Mouse (Mus musculus) cerebellum, adult 2 months (tissue): Measurements from ENCODE around the gene Tbc1d1. TPM values are rescaled to one million over a fixed set of nuclear protein-coding genes. Genes with fewer than 3 reads are reported as not detected.

Experiments
- DNase-seq, 2 experiments: peaks; one replicate each; pipeline ENCODE4 v3.0.0; 2021
- H3K27ac ChIP-seq: fragments of 200-500 bp; 2 replicates; pipeline ENCODE4 v1.5.1; 2012; ENCODE audit warnings: low read length, control low read depth, inconsistent platforms; ENCODE audit not compliant: insufficient read depth
- H3K27me3 ChIP-seq: fragments of 200-500 bp; 2 replicates; pipeline ENCODE4 v1.6.1; 2012; ENCODE audit warnings: inconsistent platforms, mild to moderate bottlenecking, low read length, moderate library complexity; ENCODE audit not compliant: control insufficient read depth, insufficient read depth
- H3K4me1 ChIP-seq: fragments of 200-500 bp; 2 replicates; pipeline ENCODE4 v1.6.1; 2011; ENCODE audit warnings: low read length; ENCODE audit not compliant: control insufficient read depth, insufficient read depth
- H3K4me3 ChIP-seq: fragments of 200-500 bp; replicated peaks from 2 replicates; pipeline ENCODE3; 2011; ENCODE audit warnings: mild to moderate bottlenecking, low read depth, low read length, control low read depth; ENCODE audit not compliant: insufficient read depth
- CTCF ChIP-seq: fragments of 200-500 bp; IDR thresholded peaks from 2 replicates; pipeline ENCODE4 v1.5.1; 2011; ENCODE audit warnings: low read depth, mild to moderate bottlenecking, control low read depth, low read length, moderate library complexity, borderline replicate concordance; ENCODE audit not compliant: insufficient read depth
- POLR2A ChIP-seq: fragments of 200-500 bp; IDR thresholded peaks from 2 replicates; pipeline ENCODE4 v1.6.1; 2011; ENCODE audit warnings: low read length, control low read depth, borderline replicate concordance; ENCODE audit not compliant: insufficient read depth
- WGBS: fragments of 180-500 bp; shearing (Covaris S2); methylation state at CpG from one replicate; pipeline ENCODE4 v1.1.7; 2018; 5-methylcytosine and 5-hydroxymethylcytosine counted together
- polyA plus RNA-seq: library from polyadenylated mRNA; depleted of rRNA; stranded (reverse); fragments of >200 nt; gene quantifications from 2 replicates; pipeline ENCODE4 v1.2.3, GENCODE M21; 2012; rRNA removed

Tbc1d1 gene
- polyA plus RNA-seq = 17.3 and 17.7 TPM in 2 replicates

- Histone ChIP-seq H3K27ac (no peak within 1 kb of the TSS), H3K4me1 (peaks cover 3% of the 10 kb centered on the region; the same call in 1 of the 2 replicates), H3K27me3 (no peaks in the 10 kb centered on the region), H3K4me3 (no peak within 1 kb of the TSS)
- TF ChIP-seq CTCF = no peak
- no peak for TF ChIP-seq POLR2A
- 76% methylated on average over 11 of the region's 11 CpGs for WGBS
- no peak for DNase-seq
These were observed at the start of gene Tbc1d1 for GRCm38 (mm10) chr5:64155861-64156550. Tbc1d1 (plus strand) TSS chr5:64156305.

GRCm38 (mm10) chr5:64107596-64108289 is 48.4 kb upstream of the Tbc1d1 start:
- Histone ChIP-seq H3K27me3 (no peaks in the 10 kb centered on the region), H3K4me1 (no peaks in the 10 kb centered on the region), H3K4me3 (no peak overlapping the region), H3K27ac (no peak overlapping the region)
- 92% methylated on average over 11 of the region's 11 CpGs for WGBS
- DNase-seq = no peak
- TF ChIP-seq CTCF (no peak), POLR2A (no peak)

- no peaks in the 10 kb centered on the region for H3K27me3 ChIP-seq
These were observed 46.9 kb upstream of the Tbc1d1 start for GRCm38 (mm10) chr5:64109217-64109616.

GRCm38 (mm10) chr5:64112360-64112759 is 43.7 kb upstream of the Tbc1d1 start:
- 72% methylated on average over 3 of the region's 3 CpGs for WGBS
- peak in 1 of 2 experiments; percentile 12 for DNase-seq
- H3K4me1 ChIP-seq = no peaks in the 10 kb centered on the region
- no peak for TF ChIP-seq POLR2A
- no peak for TF ChIP-seq CTCF
- no peaks in the 10 kb centered on the region for H3K27me3 ChIP-seq
- H3K4me3 ChIP-seq = no peak overlapping the region
- no peak overlapping the region for H3K27ac ChIP-seq

More at GRCm38 (mm10) chr5:64109217-64109616, 46.9 kb upstream of the Tbc1d1 start:
- Histone ChIP-seq H3K27ac (no peak overlapping the region), H3K4me1 (no peaks in the 10 kb centered on the region), H3K4me3 (no peak overlapping the region)
- DNase-seq = no peak
- WGBS = 61% methylated on average over 3 of the region's 3 CpGs
- TF ChIP-seq CTCF (0 out of 2 replicates have a peak, but pooled peaks have one; percentile 4), POLR2A (no peak)

- TF ChIP-seq CTCF (no peak), POLR2A (no peak)
- Histone ChIP-seq H3K4me1 (no peaks in the 10 kb centered on the region), H3K27me3 (no peaks in the 10 kb centered on the region), H3K4me3 (no peak overlapping the region), H3K27ac (no peak overlapping the region)
- DNase-seq = no peak
- WGBS = 89% methylated on average over 6 of the region's 6 CpGs
These were observed 41.9 kb upstream of the Tbc1d1 start for GRCm38 (mm10) chr5:64114210-64114609.

- TF ChIP-seq POLR2A (no peak), CTCF (no peak)
- no peaks in the 10 kb centered on the region for H3K4me1 ChIP-seq
- no peak for DNase-seq
- H3K27ac ChIP-seq = no peak overlapping the region
- 91% methylated on average over 1 of the region's 1 CpGs for WGBS
- no peaks in the 10 kb centered on the region for H3K27me3 ChIP-seq
- no peak overlapping the region for H3K4me3 ChIP-seq
These were observed 38.9 kb upstream of the Tbc1d1 start for GRCm38 (mm10) chr5:64117191-64117590.

GRCm38 (mm10) chr5:64125783-64126182 is 30.3 kb upstream of the Tbc1d1 start:
- Histone ChIP-seq H3K4me3 (no peak overlapping the region), H3K27ac (no peak overlapping the region), H3K4me1 (no peaks in the 10 kb centered on the region), H3K27me3 (no peaks in the 10 kb centered on the region)
- DNase-seq = no peak
- WGBS = 36% methylated on average over 5 of the region's 5 CpGs
- TF ChIP-seq CTCF (no peak), POLR2A (no peak)

- no peak overlapping the region for H3K27ac ChIP-seq
- no peaks in the 10 kb centered on the region for H3K4me1 ChIP-seq
- TF ChIP-seq CTCF (no peak), POLR2A (no peak)
- H3K27me3 ChIP-seq = no peaks in the 10 kb centered on the region
- 89% methylated on average over 5 of the region's 5 CpGs for WGBS
- DNase-seq = no peak
- no peak overlapping the region for H3K4me3 ChIP-seq
These were observed 24.6 kb upstream of the Tbc1d1 start for GRCm38 (mm10) chr5:64131550-64131949.
